Mouse (Mus musculus): ENCODE data around the gene Lrrc52. TPM values are rescaled to one million over a fixed set of nuclear protein-coding genes. Genes with fewer than 3 reads are reported as not detected.

Gene Lrrc52
- not detected in 2 replicates for polyA plus RNA-seq (2016; fragmentation: Nextera tagmentation; extraction: Ambion mirVana)

DNA sequence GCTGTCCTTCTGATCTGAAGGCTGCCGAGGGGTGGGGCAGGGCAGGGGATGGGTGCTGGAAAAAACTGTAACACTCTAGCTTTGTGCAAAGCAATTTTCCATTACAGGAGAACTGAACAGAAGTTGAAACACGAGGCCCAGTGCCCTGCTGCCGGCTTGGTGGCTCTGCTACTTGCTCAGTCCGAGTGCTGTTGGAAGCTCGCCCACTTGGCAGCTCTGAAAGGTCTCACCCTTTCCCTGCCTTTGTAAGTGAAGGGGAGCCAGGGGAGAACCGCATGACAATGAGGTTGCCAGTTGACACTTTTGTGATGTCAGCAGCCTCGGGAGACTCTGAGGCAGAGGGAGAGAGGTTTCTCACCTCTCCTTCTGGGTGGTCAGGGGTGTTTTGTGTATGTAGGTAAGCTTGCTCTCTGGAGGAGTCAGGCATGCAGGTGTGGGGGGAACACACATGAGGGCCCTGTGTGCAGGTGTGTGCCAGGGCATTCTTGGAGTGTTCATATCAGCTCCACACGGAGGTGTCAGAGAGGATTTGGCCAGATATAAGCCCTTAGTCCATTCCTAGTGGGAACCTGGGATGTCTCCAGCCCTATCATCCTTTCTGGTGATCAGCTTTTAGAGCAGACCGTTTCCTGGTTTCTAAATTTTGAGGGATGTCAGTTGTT, at the start of gene Lrrc52:
TSS of gene Lrrc52 (minus strand) at position 16 of the 662 bp plus-strand sequence.
- Histone ChIP-seq H3K27me3 (replicated peaks; ENCODE audit: low read depth, poor library complexity, severe bottlenecking) (no peaks in the 10 kb centered on the region), H3K4me1 (no peaks in the 10 kb centered on the region), H3K4me3 (no peak within 1 kb of the TSS), H3K27ac (replicated peaks) (no peak within 1 kb of the TSS), H3K9me3 (no peaks in the 10 kb centered on the region), H3K36me3 (replicated peaks) (no peaks in the 10 kb centered on the region)
- no peak for DNase-seq (ENCODE audit: low spot score)
- 49% methylated on average over 9 of the region's 9 CpGs for WGBS

DNA sequence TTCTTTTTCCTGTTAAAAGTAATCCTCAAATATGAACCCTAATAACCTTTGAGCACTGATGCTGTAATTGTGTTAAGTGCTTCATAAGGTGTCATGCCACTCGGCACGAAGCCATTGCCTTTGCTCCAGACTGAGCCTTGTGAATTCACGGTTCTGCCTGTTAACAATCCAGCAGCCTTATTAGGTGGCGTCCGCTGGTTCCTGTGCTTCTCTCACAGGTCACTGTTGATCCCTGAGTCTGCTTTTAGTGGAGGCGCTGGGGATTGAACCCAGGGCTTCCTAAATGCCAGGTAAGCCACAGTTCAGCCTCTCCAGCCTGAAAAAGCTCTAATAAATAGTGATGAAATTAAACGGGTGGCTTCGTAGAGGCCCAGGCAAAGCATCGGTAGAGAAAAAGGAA, 45.0 kb upstream of the Lrrc52 start:
- Histone ChIP-seq H3K4me3 (no peak overlapping the region), H3K9me3 (no peaks in the 10 kb centered on the region), H3K36me3 (replicated peaks) (no peaks in the 10 kb centered on the region), H3K27me3 (replicated peaks; ENCODE audit: low read depth, poor library complexity, severe bottlenecking) (no peaks in the 10 kb centered on the region), H3K4me1 (no peaks in the 10 kb centered on the region), H3K27ac (replicated peaks) (no peak overlapping the region)
- DNase-seq (ENCODE audit: low spot score): no peak
- WGBS: 87% methylated on average over 9 of the region's 9 CpGs

GRCm38 (mm10) chr1:167506048-167506447, 39.5 kb upstream of the Lrrc52 start:
- Histone ChIP-seq H3K4me3 (no peak overlapping the region), H3K36me3 (replicated peaks) (no peaks in the 10 kb centered on the region), H3K4me1 (no peaks in the 10 kb centered on the region), H3K27me3 (replicated peaks; ENCODE audit: low read depth, poor library complexity, severe bottlenecking) (no peaks in the 10 kb centered on the region), H3K9me3 (no peaks in the 10 kb centered on the region), H3K27ac (replicated peaks) (no peak overlapping the region)
- no peak for DNase-seq (ENCODE audit: low spot score)
- 86% methylated on average over 7 of the region's 7 CpGs for WGBS

- no peak for DNase-seq (ENCODE audit: low spot score)
- Histone ChIP-seq H3K36me3 (replicated peaks) (no peaks in the 10 kb centered on the region), H3K4me3 (no peak overlapping the region), H3K27ac (replicated peaks) (no peak overlapping the region), H3K4me1 (peaks cover 5% of the 10 kb centered on the region), H3K9me3 (no peaks in the 10 kb centered on the region), H3K27me3 (replicated peaks; ENCODE audit: low read depth, poor library complexity, severe bottlenecking) (no peaks in the 10 kb centered on the region)
- WGBS: 90% methylated on average over 1 of the region's 1 CpGs
These were observed 38.8 kb upstream of the Lrrc52 start for GRCm38 (mm10) chr1:167505427-167505826.

DNA sequence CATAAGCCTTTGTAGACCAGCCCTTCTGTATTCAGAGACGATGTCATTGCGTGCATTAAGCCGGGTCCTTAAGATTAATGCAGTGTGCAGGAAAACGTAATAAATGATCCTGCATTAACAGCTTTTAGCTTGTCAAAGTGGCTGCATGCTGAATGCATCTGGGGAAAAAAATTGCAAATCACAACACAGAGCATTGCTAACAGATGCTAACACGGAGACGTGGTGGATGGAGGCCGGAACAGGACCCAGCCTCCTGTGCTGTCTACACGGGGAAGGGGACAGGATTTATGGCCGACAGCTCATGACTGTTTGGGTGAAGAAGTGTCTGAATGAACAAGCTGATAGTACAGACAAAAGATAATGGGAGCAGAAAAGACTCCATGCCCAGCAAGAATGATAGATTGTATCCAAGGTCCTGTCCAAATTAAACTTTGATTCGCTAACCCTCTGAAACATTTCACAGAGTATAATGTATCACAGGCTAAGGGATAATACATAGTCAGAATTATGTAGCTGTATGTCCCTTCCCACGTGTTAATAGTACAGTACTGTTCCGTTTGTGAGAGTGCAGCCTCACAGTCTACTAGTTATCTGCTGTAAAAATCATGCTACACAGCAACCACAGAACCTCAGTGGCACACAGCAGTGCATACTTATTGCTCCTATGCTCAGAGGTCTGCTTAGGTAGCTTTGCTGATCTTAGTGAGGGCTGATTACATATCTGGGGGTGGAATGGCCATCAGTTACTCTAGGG, 32.7 kb upstream of the Lrrc52 start:
- no peaks in the 10 kb centered on the region for H3K9me3 ChIP-seq
- H3K36me3 ChIP-seq (replicated peaks): no peaks in the 10 kb centered on the region
- WGBS: 68% methylated on average over 12 of the region's 12 CpGs
- H3K27me3 ChIP-seq (replicated peaks; ENCODE audit: low read depth, poor library complexity, severe bottlenecking): peaks cover 13% of the 10 kb centered on the region
- no peak overlapping the region for H3K27ac ChIP-seq (replicated peaks)
- peaks cover 39% of the 10 kb centered on the region for H3K4me1 ChIP-seq
- DNase-seq (ENCODE audit: low spot score): no peak
- no peak overlapping the region for H3K4me3 ChIP-seq

DNA sequence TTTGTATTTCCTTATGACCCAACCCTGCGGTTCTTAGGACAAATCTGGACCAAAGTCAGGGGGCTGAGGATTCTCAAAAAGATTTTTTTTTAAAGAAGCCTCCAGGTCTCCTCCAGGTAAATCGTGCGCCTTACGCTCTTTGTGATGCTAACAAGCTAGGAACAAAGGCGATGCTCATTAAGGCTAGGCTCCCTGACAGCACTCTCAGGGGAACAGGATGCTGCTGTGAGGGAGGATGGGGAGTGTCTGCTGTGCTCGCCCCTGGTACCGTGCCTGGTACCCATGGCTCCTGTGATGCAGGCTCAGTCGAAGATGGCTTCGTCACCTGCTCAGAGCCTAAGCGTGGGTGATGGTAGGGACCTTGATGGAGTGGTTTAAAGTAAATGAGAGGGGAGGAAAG, 31.4 kb upstream of the Lrrc52 start:
- 24% methylated on average over 10 of the region's 10 CpGs for WGBS
- H3K27ac ChIP-seq (replicated peaks): 0 out of 2 replicates have a peak overlapping the region, but pooled peaks have one; percentile 24

DNA sequence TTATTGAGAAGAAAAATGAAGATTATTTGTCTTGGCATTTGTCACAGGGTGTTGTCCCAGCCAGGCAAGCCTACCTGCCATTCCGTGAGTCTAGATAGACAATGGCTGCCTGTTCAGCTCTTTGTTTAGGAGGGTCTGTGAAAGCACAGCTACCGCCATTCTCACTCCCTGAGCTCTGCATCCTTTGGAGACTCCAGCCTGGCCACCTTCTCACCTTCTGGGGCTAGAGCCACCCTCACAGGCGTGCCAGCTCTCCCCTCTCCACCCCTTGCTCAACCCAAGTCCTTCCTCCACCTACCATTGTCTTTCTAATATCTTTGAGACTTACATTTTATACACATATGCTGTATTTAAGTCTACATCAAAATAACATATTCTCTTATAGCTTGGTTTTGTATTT, 31.0 kb upstream of the Lrrc52 start:
- Histone ChIP-seq H3K4me3 (no peak overlapping the region), H3K27me3 (replicated peaks; ENCODE audit: low read depth, poor library complexity, severe bottlenecking) (peaks cover 13% of the 10 kb centered on the region), H3K4me1 (peaks cover 39% of the 10 kb centered on the region), H3K36me3 (replicated peaks) (no peaks in the 10 kb centered on the region), H3K9me3 (no peaks in the 10 kb centered on the region), H3K27ac (replicated peaks) (no peak overlapping the region)
- 48% methylated on average over 3 of the region's 3 CpGs for WGBS
- no peak for DNase-seq (ENCODE audit: low spot score)

More for the DNA sequence above, 31.4 kb upstream of the Lrrc52 start:
- Histone ChIP-seq H3K27me3 (replicated peaks; ENCODE audit: low read depth, poor library complexity, severe bottlenecking) (peaks cover 13% of the 10 kb centered on the region), H3K9me3 (no peaks in the 10 kb centered on the region), H3K36me3 (replicated peaks) (no peaks in the 10 kb centered on the region), H3K4me1 (peaks cover 39% of the 10 kb centered on the region), H3K4me3 (no peak overlapping the region)
- DNase-seq (ENCODE audit: low spot score): no peak

- H3K27ac ChIP-seq (replicated peaks): no peak overlapping the region
- H3K4me1 ChIP-seq: peaks cover 6% of the 10 kb centered on the region
- H3K9me3 ChIP-seq: no peaks in the 10 kb centered on the region
- no peaks in the 10 kb centered on the region; the same call in 1 of the 2 replicates for H3K27me3 ChIP-seq (replicated peaks; ENCODE audit: low read depth, poor library complexity, severe bottlenecking)
- 88% methylated on average over 7 of the region's 7 CpGs for WGBS
- no peak overlapping the region for H3K4me3 ChIP-seq
- no peaks in the 10 kb centered on the region for H3K36me3 ChIP-seq (replicated peaks)
- DNase-seq (ENCODE audit: low spot score): no peak
These were observed 24.9 kb upstream of the Lrrc52 start for GRCm38 (mm10) chr1:167491501-167491900.

DNA sequence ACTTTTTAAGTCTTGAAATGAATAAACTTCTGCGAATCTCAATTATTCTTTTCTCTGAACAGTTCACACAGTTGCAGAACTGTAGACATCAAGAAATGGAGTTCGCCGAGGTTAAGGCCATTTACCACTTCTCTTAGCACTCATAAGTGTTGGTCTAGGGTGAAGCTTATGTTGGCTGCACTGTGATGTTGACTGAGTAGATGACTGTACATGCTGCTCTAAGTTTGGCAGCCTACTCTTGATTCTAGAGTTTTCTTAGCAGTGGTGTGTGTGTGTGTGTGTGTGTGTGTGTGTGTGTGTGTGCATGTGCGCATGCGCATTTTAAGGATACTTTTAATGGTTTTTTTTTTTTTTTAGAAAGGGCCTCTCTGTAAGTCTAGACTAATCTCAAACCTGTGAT, 21.4 kb upstream of the Lrrc52 start:
- H3K36me3 ChIP-seq (replicated peaks): no peaks in the 10 kb centered on the region
- H3K27me3 ChIP-seq (replicated peaks; ENCODE audit: low read depth, poor library complexity, severe bottlenecking): no peaks in the 10 kb centered on the region
- WGBS: 89% methylated on average over 5 of the region's 5 CpGs

GRCm38 (mm10) chr1:167486959-167487680, 20.5 kb upstream of the Lrrc52 start:
- Histone ChIP-seq H3K27me3 (replicated peaks; ENCODE audit: low read depth, poor library complexity, severe bottlenecking) (no peaks in the 10 kb centered on the region), H3K36me3 (replicated peaks) (no peaks in the 10 kb centered on the region), H3K9me3 (no peaks in the 10 kb centered on the region), H3K27ac (replicated peaks) (no peak overlapping the region), H3K4me1 (peaks cover 6% of the 10 kb centered on the region), H3K4me3 (no peak overlapping the region)
- no peak for DNase-seq (ENCODE audit: low spot score)
- WGBS: 82% methylated on average over 3 of the region's 3 CpGs

More for the DNA sequence above, 21.4 kb upstream of the Lrrc52 start:
- peaks cover 6% of the 10 kb centered on the region for H3K4me1 ChIP-seq
- no peak overlapping the region for H3K27ac ChIP-seq (replicated peaks)
- no peak overlapping the region for H3K4me3 ChIP-seq
- no peak for DNase-seq (ENCODE audit: low spot score)
- no peaks in the 10 kb centered on the region for H3K9me3 ChIP-seq

DNA sequence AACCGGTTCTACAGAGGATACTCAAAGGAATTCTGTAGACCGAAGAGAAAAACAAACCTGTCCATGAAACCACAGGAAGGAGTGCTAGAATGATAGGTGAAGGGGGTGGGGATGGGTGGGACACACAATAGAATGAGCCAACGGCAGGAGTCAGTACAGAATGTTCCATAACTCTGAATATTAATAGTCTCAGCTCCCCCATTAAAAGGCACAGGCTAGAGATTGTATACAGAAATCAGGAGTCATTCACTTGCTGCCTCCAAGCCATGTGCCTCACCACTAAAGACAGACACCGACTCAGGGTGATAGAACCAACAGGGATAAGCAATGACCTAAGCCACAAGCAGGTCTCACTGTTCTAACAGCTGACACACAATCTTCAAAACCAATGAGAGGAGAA, 16.3 kb upstream of the Lrrc52 start:
- H3K4me1 ChIP-seq: no peaks in the 10 kb centered on the region
- H3K27ac ChIP-seq (replicated peaks): no peak overlapping the region
- no peak for DNase-seq (ENCODE audit: low spot score)
- H3K4me3 ChIP-seq: no peak overlapping the region
- WGBS: 87% methylated on average over 4 of the region's 4 CpGs
- no peaks in the 10 kb centered on the region for H3K9me3 ChIP-seq
- no peaks in the 10 kb centered on the region for H3K27me3 ChIP-seq (replicated peaks; ENCODE audit: low read depth, poor library complexity, severe bottlenecking)
- H3K36me3 ChIP-seq (replicated peaks): no peaks in the 10 kb centered on the region

DNA sequence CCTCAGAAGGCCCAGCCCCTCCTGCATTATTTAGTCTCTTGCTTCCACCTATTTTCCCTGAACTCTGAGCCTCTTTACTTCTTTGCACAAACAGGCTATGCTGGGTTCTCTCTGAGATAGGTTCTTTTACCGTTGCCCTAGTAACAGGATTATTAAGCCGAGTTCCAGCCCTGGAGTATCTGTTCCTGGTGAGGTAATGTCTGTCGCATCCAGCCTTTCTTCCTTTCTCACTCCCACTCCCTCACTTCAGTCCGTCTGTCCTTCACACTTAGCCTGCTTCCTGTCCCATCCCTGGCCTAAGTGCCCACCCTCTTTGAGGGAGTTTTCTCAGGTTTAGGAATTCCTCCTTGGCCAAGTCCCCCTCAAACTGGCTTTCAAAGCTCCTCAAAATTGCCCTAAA, 7.0 kb upstream of the Lrrc52 start:
- no peaks in the 10 kb centered on the region for H3K9me3 ChIP-seq
- peaks cover 3% of the 10 kb centered on the region; the same call in 1 of the 2 replicates for H3K4me1 ChIP-seq
- 54% methylated on average over 4 of the region's 4 CpGs for WGBS
- DNase-seq (ENCODE audit: low spot score): no peak
- no peak overlapping the region for H3K27ac ChIP-seq (replicated peaks)
- H3K36me3 ChIP-seq (replicated peaks): no peaks in the 10 kb centered on the region
- no peak overlapping the region for H3K4me3 ChIP-seq
- no peaks in the 10 kb centered on the region for H3K27me3 ChIP-seq (replicated peaks; ENCODE audit: low read depth, poor library complexity, severe bottlenecking)

Measured in embryonic facial prominence, embryonic 10.5 days (tissue).